In the genomic region with DNA sequence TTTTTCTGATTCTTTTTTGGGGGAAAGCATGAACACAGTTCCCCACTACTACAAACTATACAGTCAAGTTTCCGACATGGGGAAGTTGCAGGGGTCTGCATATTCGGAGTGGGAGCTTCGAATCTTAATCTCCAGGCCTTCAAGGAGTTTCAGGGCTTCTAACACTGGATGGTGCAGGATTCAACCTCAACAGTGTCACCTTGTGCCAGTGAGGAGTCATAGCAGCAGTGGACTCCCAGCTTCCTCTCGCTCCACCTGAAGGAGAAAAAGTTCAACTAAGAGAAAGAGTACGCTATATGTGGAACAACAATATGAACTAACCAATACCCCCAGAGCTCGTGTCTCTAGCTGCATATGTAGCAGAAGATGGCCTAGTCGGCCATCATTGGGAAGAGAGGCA, we compare ENCODE assay signal across 9 mouse cellular contexts. TPM values are rescaled to one million over a fixed set of nuclear protein-coding genes. Genes with fewer than 3 reads are reported as not detected.
DNase-seq lines count a peak whose midpoint lies in the region; ATAC-seq and TF ChIP-seq lines count a peak whose summit lies in the region.
"Had no signal": no experiment of that assay in that cellular context is flagged by ENCODE, and none has a peak within 500 bp of the region (broad histone marks: within the 10 kb centered on the region; RNA-seq: fewer than 3 reads in every experiment).

No protein-coding gene starts in this region.

- H3K9me3 ChIP-seq in midbrain, embryonic 13.5 days = no peaks in the 10 kb centered on the region

- H3K9ac ChIP-seq in midbrain, embryonic 13.5 days (replicated peaks) = no peak overlapping the region

- no peak overlapping the region for H3K27ac ChIP-seq in left cerebral cortex, adult 2 months
- no peak overlapping the region for H3K27ac ChIP-seq in midbrain, embryonic 13.5 days

- peak; percentile 61 for TF ChIP-seq CTCF in left cerebral cortex, adult 2 months (IDR thresholded peaks at IDR 0.05)

- no peaks in the 10 kb centered on the region for H3K4me1 ChIP-seq in midbrain, embryonic 13.5 days (replicated peaks)

- no peak overlapping the region for H3K4me3 ChIP-seq in left cerebral cortex, adult 2 months
- no peak overlapping the region for H3K4me3 ChIP-seq in midbrain, embryonic 13.5 days (replicated peaks)
- H3K4me3 ChIP-seq: erythroblast, embryonic 14.5 days had no signal

- intact Hi-C loops in left cerebral cortex, adult 2 months (cut with DNase I) = loop anchor here (5.0 to 10.0 kb wide), 2 partner anchors 90 to 343 kb away; a partner anchor contains a TSS

- no peak overlapping the region for H3K4me2 ChIP-seq in midbrain, embryonic 13.5 days (replicated peaks)

- WGBS in midbrain, embryonic 13.5 days = 35% methylated on average over 7 of the region's 7 CpGs

- no peaks in the 10 kb centered on the region for H3K27me3 ChIP-seq in splenic B cell, adult 2 months (ENCODE audit: control insufficient read depth, insufficient read depth, low read length, poor library complexity, severe bottlenecking)
- H3K27me3 ChIP-seq in midbrain, embryonic 13.5 days = 0 out of 2 replicates have a peak, but pooled peaks cover under 1% of the 10 kb centered on the region

- H3K36me3 ChIP-seq in splenic B cell, adult 2 months (ENCODE audit: control insufficient read depth, insufficient read depth, low read length, poor library complexity, severe bottlenecking) = no peaks in the 10 kb centered on the region
- no peaks in the 10 kb centered on the region for H3K36me3 ChIP-seq in midbrain, embryonic 13.5 days

- peak; percentile 65 for ATAC-seq in inflammation-experienced regulatory T-cells, adult 6 months
- no peak for ATAC-seq in midbrain, embryonic 13.5 days

- DNase-seq in left cerebral cortex, adult 2 months (ENCODE audit: extremely low spot score in 1 of 2, low spot score in 2 of 2) = no peak
- DNase-seq in left cerebral cortex, adult 11 months (ENCODE audit: low spot score) = no peak
- DNase-seq in R1 (ENCODE audit: low read depth, low spot score) = peak; percentile 72
- DNase-seq in splenic B cell, adult 2 months (ENCODE audit: low read depth, low spot score) = peak; percentile 51
- no peak for DNase-seq in spleen, adult 18-20 months

RNA-seq across cellular contexts. Expression of a gene that starts 7.4 kb away (rescaled TPM):
- 100 to 1,000 TPM; 102 to 107 TPM for total RNA-seq in left cerebral cortex, adult 2 months (2021)
- polyA plus RNA-seq in inflammation-experienced regulatory T-cells, adult 6 months (2017; shearing (Covaris generic)) = 1 to 10 TPM in 2 of 3 experiments, not detected in 1; 2.2 to 5.0 TPM
- 59.0 and 67.5 TPM in 2 replicates for polyA plus RNA-seq in midbrain, embryonic 13.5 days (2015; fragmentation: Nextera tagmentation; extraction: Ambion mirVana)

RNA-seq across cellular contexts. Expression of a gene that starts 8.3 kb away (rescaled TPM):
- total RNA-seq in left cerebral cortex, adult 2 months (2021) = 1 to 10 TPM; 2.0 to 2.6 TPM
- not detected for polyA plus RNA-seq in inflammation-experienced regulatory T-cells, adult 6 months (2017; shearing (Covaris generic))
- polyA plus RNA-seq in midbrain, embryonic 13.5 days (2015; fragmentation: Nextera tagmentation; extraction: Ambion mirVana) = 0.30 and 0.36 TPM in 2 replicates
- polyA plus RNA-seq: liver, embryonic 16.5 days had no signal

RNA-seq across cellular contexts. Expression of a gene that starts 8.4 kb away (rescaled TPM):
- 10 to 100 TPM; 29.8 to 30.3 TPM for total RNA-seq in left cerebral cortex, adult 2 months (2021)
- 10 to 100 TPM; 47.2 to 94.6 (median 80.5) TPM for polyA plus RNA-seq in inflammation-experienced regulatory T-cells, adult 6 months (2017; shearing (Covaris generic))
- polyA plus RNA-seq in midbrain, embryonic 13.5 days (2015; fragmentation: Nextera tagmentation; extraction: Ambion mirVana) = 37.9 and 40.2 TPM in 2 replicates

RNA-seq across cellular contexts. Expression of a gene that starts 30.2 kb away (rescaled TPM):
- total RNA-seq in left cerebral cortex, adult 2 months (2021) = 1 to 10 TPM; 1.4 to 1.5 TPM
- polyA plus RNA-seq in inflammation-experienced regulatory T-cells, adult 6 months (2017; shearing (Covaris generic)) = under 1 TPM in 1 of 3 experiments, not detected in 2; 0.36 TPM
- polyA plus RNA-seq in midbrain, embryonic 13.5 days (2015; fragmentation: Nextera tagmentation; extraction: Ambion mirVana) = 1.2 and 1.4 TPM in 2 replicates

RNA-seq across cellular contexts. Expression of a gene that starts 31.0 kb away (rescaled TPM):
- 10 to 100 TPM; 24.7 to 25.9 TPM for total RNA-seq in left cerebral cortex, adult 2 months (2021)
- polyA plus RNA-seq in inflammation-experienced regulatory T-cells, adult 6 months (2017; shearing (Covaris generic)) = 1 to 10 TPM; 5.1 to 6.7 (median 6.7) TPM
- 22.7 and 24.1 TPM in 2 replicates for polyA plus RNA-seq in midbrain, embryonic 13.5 days (2015; fragmentation: Nextera tagmentation; extraction: Ambion mirVana)

Comparison
In these comparisons a context has a peak if more than half of its experiments do, and no peak if none do; other contexts are left out.
1. DNase-seq: peak in R1 (single experiment) and splenic B cell, adult 2 months (single experiment); none in left cerebral cortex, adult 2 months (0 of 2), left cerebral cortex, adult 11 months (single experiment) and spleen, adult 18-20 months (0 of 2).